Mouse (Mus musculus): ENCODE measurements at regions not wholly inside any gene's neighbourhood (a gene's known extent, or its start where the extent isn't known, plus 50 kb on each side); places are given as distances from the start of the nearest gene placed in this dataset.

- CTCF ChIA-PET = no interaction called here
- POLR2A ChIA-PET = no interaction called here
Observed at GRCm38 (mm10) chr1:168743435-168743834, 311.4 kb upstream of the Pbx1 start.

GRCm38 (mm10) chr1:168738005-168738404 is 305.9 kb upstream of the Pbx1 start:
- ChIA-PET CTCF (no interaction called here), POLR2A (no interaction called here)

GRCm38 (mm10) chr1:168737277-168737863 is 305.3 kb upstream of the Pbx1 start:
- CTCF ChIA-PET = no interaction called here
- POLR2A ChIA-PET = no interaction called here

GRCm38 (mm10) chr1:168733066-168733465 is 301.0 kb upstream of the Pbx1 start:
- ChIA-PET POLR2A (no interaction called here), CTCF (no interaction called here)

GRCm38 (mm10) chr1:168709836-168710235 is 277.8 kb upstream of the Pbx1 start:
- ChIA-PET CTCF (no interaction called here), POLR2A (interaction anchor here in 1 of 4 experiments (0.7 kb wide), 1 partner anchor 457 kb away, joined by 3 read pairs; no protein-coding TSS in a partner anchor)

- ChIA-PET POLR2A (interaction anchor here in 1 of 4 experiments (0.7 kb wide), 1 partner anchor 456 kb away, joined by 3 read pairs; no protein-coding TSS in a partner anchor), CTCF (no interaction called here)
Observed at GRCm38 (mm10) chr1:168709017-168709681, 277.1 kb upstream of the Pbx1 start.

GRCm38 (mm10) chr1:168708161-168708865 is 276.2 kb upstream of the Pbx1 start:
- ChIA-PET CTCF (interaction anchor here in 1 of 4 experiments (0.6 kb wide), 1 partner anchor 574 kb away, joined by 4 read pairs; no protein-coding TSS in a partner anchor), POLR2A (no interaction called here)

GRCm38 (mm10) chr1:168697386-168697785 is 265.3 kb upstream of the Pbx1 start:
- ChIA-PET CTCF (no interaction called here), POLR2A (interaction anchor here in 1 of 4 experiments (0.6 kb wide), 1 partner anchor 411 kb away, joined by 3 read pairs; no protein-coding TSS in a partner anchor)

GRCm38 (mm10) chr1:168686821-168687220 is 254.8 kb upstream of the Pbx1 start:
- POLR2A ChIA-PET = no interaction called here
- CTCF ChIA-PET = no interaction called here

- ChIA-PET CTCF (no interaction called here), POLR2A (no interaction called here)
Observed at GRCm38 (mm10) chr1:168685147-168685546, 253.1 kb upstream of the Pbx1 start.

GRCm38 (mm10) chr1:168681685-168682491 is 249.8 kb upstream of the Pbx1 start:
- CTCF ChIA-PET = no interaction called here
- POLR2A ChIA-PET = no interaction called here

GRCm38 (mm10) chr1:168680674-168681073 is 248.6 kb upstream of the Pbx1 start:
- ChIA-PET POLR2A (no interaction called here), CTCF (no interaction called here)

- CTCF ChIA-PET = no interaction called here
Observed at GRCm38 (mm10) chr1:168676418-168677413, 244.6 kb upstream of the Pbx1 start.

GRCm38 (mm10) chr1:168675741-168676140 is 243.7 kb upstream of the Pbx1 start:
- ChIA-PET POLR2A (no interaction called here), CTCF (no interaction called here)

More at GRCm38 (mm10) chr1:168676418-168677413, 244.6 kb upstream of the Pbx1 start:
- POLR2A ChIA-PET = no interaction called here

GRCm38 (mm10) chr1:168662755-168663284 is 230.8 kb upstream of the Pbx1 start:
- CTCF ChIA-PET = no interaction called here

GRCm38 (mm10) chr1:168660956-168661355 is 228.9 kb upstream of the Pbx1 start:
- ChIA-PET CTCF (no interaction called here), POLR2A (no interaction called here)

More at GRCm38 (mm10) chr1:168662755-168663284, 230.8 kb upstream of the Pbx1 start:
- POLR2A ChIA-PET = no interaction called here

GRCm38 (mm10) chr1:168659578-168659977 is 227.5 kb upstream of the Pbx1 start:
- CTCF ChIA-PET = no interaction called here
- POLR2A ChIA-PET = no interaction called here

GRCm38 (mm10) chr1:168632837-168633236 is 200.8 kb upstream of the Pbx1 start:
- CTCF ChIA-PET = no interaction called here
- POLR2A ChIA-PET = no interaction called here

- ChIA-PET POLR2A (interaction anchor here in 1 of 4 experiments (0.6 kb wide), 1 partner anchor 36 kb away, joined by 3 read pairs; no protein-coding TSS in a partner anchor), CTCF (no interaction called here)
Observed at GRCm38 (mm10) chr1:168631979-168632378, 199.9 kb upstream of the Pbx1 start.
